Mouse (Mus musculus) cerebellum, adult 9-11 months (tissue): ENCODE data around the gene Tubb3.
A peak's percentile ranks its signal among the peaks of the same experiment; 100 is the strongest.
"Not testable (repeated sequence)": the region's sequence is repeated elsewhere in the genome, so short reads cannot be mapped to it uniquely, and the experiment has no call there.

ENCODE experiments used
- DNase-seq: peaks from one replicate; pipeline ENCODE4 v3.0.0; 2022

Tubb3 gene

DNA sequence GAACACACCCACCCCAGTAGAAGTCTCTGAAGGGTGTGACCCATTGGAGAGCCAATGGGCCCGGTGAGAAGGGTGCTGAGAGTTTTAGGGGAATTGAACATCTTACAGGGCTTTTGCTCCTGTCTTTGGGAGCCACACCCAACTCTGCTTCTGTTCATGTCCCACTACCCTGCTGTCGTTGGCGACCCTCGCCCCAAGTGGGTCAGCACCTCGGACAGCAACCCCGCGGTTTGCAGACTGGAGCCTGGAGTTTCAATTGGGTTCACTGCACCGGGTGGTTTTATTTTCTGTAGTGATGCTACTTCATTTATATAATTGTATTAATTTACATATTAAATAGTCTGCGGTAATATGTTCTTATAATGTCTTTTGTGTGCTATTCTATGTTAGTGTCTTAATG, 3.0 kb downstream of the Tubb3 start:
- no peak for DNase-seq

DNA sequence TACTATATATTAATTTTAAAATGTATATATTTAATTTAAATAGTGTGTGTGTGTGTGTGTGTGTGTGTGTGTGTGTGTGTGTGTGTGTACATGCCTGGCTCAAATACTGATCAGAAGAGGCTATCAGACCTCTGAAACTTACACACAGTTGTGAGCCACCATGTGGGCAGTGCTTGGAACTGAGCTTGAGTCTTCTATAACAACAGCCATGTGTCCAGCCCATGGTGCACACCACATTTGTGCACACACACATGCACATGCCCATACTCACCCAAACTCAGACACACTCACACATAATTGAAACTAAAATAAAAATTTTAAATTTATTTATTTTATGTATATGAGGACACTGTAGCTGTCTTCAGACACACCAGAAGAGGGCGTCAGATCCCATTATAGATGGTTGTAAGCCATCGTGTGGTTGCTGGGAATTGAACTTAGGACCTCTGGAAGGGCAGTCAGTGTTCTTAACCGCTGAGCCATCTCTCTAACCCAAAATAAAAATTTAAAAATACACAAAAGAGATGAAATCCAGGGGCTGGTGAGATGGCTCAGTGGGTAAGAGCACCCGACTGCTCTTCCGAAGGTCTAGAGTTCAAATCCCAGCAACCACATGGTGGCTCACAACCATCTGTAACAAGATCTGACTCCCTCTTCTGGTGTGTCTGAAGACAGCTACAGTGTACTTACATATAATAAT, 3.9 kb downstream of the Tubb3 start:
- not testable (repeated sequence) for DNase-seq

DNA sequence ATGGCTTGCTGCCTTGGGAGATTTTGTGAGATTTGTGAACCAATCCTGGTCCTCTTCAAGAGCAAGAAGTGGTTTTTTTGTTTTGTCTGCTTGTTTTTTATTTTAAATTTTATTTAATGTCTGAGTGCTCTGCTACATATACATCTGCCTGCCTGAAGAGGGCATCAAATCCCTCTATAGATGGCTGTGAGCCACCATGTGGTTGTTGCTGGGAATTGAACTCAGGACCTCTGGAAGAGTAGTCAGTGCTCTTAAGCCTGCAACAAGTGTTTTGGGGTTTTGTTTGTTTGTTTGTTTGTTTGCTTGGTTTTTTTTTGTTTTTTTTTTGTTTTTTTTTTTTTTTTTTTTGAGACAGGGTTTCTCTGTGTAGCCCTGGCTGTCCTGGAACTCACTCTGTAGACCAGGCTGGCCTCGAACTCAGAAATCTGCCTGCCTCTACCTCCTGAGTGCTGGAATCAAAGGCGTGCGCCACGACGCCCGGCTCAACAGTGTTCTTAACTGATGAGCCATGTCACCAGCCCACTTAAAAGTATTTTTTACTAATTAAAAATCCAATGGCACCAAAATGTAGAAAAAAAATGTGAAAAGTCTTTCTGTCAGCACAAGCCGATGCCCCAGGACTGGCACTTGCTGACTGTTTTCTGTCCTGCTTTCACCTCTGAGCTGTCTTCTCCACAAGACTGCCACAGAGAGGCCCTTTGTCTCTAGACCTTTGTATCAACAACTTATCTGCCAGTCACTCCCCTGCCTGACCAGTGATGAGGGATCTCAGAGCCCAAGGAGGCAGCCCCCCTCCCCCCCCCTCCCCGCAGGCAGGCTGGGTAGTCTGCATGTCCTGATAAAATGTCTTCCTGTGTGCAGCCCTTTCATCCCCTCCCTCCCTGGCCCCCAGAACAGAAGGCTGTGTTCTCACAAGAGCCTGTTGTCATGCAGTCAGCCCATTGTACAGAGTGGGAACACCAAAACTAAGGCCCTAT, 5.0 kb downstream of the Tubb3 start:
- DNase-seq, result no peak

DNA sequence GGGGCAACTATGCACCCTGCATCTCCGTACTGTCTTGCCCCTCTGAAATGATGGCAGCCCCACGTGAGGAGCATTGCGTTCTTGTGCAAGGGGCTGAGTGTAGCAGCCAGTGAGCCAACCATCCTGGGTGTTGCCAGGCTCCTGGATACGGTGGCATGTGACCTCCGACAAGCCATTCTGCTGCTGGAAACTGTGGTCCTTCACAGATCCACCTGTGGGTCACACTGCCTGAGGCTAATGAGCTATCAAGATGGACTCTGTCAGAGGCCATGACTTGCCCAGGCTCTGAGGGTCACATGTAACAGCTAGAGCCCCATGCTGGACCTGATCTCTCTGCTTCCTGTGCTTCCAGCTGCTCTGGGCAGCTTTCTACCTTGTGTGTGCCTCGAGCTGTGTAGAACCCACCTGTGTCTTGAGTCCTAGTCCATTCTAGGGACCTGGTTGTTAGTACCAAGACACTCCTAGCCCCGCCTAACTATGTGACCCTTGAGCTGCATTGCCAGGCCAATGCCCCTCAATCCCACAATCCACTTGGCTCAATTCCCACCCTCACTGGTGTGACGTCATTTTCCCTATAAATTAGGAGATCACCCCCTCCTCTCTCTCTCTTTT, 5.8 kb downstream of the Tubb3 start:
- no peak for DNase-seq

DNA sequence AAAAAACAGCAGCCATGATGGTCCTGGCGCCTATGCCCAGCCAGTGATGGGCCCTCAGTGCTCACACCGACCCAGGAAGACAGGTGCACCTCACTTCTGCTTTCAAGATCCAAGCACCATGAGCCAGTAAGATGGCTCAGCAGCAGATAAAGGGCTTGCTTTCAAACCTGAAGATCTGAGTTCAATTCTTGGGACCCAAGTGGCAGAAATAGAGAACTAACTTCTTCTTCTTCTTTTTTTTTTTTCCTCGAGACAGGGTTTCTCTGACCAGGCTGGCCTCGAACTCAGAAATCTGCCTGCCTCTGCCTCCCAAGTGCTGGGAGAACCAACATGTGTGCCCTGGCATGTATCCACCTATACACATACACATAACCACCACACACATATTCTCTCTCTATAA, 8.5 kb downstream of the Tubb3 start:
- DNase-seq, result no peak

DNA sequence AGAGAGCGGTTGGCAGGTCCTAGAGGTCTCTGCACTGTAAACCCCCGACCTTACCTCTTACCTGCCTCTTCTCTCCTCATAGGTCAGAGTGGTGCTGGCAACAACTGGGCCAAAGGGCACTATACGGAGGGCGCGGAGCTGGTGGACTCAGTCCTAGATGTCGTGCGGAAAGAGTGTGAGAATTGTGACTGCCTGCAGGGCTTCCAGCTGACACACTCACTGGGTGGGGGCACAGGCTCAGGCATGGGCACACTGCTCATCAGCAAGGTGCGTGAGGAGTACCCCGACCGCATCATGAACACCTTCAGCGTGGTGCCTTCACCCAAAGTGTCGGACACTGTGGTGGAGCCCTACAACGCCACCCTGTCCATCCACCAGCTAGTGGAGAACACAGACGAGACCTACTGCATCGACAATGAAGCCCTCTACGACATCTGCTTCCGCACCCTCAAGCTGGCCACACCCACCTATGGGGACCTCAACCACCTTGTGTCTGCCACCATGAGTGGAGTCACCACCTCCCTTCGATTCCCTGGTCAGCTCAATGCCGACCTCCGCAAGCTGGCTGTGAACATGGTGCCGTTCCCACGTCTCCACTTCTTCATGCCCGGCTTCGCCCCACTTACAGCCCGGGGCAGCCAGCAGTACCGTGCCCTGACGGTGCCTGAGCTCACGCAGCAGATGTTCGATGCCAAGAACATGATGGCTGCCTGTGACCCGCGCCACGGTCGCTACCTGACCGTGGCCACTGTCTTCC, 9.5 kb downstream of the Tubb3 start:
- no peak for DNase-seq

DNA sequence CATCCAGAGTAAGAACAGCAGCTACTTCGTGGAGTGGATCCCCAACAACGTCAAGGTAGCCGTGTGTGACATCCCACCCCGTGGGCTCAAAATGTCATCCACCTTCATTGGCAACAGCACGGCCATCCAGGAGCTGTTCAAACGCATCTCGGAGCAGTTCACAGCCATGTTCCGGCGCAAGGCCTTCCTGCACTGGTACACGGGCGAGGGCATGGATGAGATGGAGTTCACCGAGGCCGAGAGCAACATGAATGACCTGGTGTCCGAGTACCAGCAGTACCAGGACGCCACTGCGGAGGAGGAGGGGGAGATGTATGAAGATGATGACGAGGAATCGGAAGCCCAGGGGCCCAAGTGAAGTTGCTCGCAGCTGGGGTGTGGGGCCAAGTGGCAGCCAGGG, 10.1 kb downstream of the Tubb3 start:
- no peak for DNase-seq

DNA sequence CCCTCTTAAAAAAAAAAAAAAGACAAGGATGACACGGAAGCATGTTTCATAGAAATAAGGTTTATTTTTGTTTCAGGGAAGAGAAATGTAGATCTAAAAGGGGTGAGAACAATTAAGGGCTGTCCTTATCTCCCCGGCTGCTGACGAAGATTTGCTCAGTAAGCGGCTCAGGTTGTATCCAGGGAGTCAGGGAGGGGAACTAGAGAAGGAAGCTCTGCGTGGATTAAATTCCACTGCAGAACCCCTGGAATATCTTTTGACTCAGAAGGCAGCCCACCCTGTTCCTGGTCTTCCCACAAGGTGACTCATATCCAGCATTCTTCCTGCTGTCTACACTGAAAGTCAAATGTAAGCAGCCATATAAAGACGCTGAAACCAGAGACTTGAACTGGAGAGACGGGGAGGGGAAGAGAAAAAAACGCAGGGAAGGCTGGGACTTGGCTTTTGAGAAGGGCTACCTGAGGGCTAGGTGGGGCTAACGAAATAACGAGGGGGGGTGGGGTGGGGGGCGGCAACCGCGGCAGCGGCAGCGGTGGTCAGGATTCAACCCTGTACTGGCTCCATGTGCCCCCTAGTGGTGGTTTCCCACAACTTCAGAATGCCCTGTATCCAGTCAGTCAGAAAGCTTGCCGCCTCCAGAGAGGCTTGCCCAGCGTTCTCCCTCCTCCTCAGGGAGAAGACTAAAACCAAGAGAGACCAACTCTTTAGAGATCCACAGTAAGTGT, 11.0 kb downstream of the Tubb3 start:
- peak; percentile 80 for DNase-seq

DNA sequence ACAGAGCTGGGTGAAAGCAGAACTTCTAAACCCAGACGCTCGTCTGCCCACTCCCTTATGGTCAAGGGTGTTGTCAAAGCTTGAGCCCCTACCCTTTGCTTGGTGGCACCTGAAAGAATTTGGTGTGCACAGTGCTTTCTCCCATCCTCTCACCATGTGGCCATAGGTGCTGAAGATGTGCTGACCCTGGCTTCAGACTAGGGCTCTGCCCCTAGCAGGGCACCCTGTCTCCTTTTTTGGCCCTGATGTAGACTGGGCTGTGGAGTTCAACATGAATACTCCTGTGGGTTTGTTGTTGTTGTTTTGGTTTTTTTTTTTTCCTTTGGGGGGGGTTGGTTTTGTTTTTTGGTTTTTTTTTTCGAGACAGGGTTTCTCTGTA, 11.5 kb downstream of the Tubb3 start:
- no peak for DNase-seq

DNA sequence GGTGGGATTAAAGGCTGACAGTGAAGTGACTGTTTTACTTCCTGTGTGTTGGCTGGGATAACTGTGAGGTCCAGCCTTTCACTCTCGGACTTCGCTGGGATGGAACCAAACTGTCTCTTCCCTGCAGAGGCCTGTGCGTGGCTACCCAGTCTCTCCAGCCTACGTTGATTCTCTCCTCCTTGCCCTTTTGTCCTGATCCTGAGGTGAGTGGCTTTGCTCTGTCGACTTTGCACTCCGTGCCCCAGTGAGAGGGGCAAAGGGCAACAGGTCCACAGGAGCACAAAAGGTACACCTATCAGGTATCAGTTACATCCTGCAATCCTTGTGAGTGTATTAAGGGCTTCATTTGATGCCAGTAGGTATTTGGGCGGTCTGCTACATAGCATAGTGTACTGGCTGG, 12.2 kb downstream of the Tubb3 start, which contains the start of gene Def8:
Gene Def8 (plus strand): TSS at position 87 of the 400 bp plus-strand sequence.
- no peak for DNase-seq

DNA sequence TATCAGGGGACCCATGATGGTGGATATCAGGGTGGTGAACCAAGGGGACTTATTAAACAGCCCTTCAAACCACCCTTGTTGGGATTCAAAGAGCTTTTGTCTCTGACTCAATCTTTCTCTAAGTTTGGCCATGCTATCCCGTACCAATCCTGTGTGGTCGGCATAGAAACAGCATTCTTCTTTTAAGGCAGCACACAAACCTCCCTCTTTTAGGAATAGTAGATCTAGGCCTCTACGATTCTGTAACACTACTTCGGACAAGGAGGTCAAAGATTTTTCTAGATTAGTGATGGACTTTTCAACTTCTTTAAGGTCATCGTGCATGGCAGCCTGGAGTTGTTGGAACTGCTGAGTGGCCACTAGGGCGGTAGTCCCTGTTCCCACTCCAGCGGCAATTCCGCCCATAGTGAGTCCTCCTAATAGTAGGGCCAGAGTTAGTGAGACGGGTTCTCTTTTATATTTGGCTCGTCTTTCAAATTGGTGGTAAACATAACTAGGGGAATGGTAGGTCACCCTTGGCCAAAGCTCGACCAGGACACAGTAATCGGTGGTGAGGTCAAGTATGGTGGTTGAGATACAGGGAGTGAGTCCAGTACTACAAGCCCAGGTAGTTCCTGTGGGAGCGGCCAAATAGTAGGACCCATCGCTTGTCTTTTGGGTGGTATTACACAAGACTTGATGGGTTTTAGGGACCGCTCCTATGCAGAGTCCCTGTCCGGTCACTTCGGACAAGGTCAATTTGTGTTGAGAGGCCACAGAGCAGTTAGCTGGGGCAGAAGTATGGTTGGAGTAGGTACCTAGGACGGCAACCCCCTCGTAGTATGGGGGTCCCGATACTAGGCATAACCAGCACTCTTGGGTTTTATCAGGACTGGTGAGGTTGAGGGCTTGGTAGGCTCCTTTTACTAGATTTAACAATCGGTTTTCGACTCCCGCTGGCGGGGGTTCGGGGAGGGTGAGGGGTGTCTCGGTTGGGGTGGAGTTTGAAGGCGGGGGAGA, 15.6 kb downstream of the Tubb3 start:
- DNase-seq, result no peak

DNA sequence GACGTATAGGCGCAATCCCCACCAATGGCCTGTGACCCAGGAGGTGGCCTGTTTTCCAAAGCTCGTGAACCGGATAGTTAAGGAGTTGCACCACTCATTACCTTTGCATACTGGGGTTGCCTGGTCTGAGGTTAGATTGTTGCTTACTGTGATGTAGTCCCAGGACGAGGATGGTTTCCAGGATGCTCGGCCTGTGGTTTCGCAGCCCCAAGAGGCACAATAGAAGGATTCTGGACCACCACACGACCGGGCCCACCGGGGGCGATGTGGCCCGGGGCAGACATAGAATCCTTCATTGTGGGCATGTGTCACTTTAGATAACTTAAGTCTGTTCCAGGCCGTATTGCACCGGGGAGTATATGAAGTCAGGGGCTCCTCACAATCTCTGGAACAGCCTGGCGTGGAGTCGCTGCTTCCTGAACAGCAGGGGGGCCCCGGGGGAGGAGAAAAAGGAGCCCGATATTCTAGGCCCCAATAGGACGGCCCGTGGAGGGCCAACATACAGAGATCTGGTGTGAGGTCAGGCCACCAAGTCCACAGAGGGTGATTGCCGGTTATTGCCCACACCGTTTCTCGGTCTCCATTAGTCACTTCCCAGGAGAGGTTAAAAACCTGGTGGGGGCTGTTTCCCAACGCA, 16.5 kb downstream of the Tubb3 start:
- DNase-seq, result peak; percentile 29

DNA sequence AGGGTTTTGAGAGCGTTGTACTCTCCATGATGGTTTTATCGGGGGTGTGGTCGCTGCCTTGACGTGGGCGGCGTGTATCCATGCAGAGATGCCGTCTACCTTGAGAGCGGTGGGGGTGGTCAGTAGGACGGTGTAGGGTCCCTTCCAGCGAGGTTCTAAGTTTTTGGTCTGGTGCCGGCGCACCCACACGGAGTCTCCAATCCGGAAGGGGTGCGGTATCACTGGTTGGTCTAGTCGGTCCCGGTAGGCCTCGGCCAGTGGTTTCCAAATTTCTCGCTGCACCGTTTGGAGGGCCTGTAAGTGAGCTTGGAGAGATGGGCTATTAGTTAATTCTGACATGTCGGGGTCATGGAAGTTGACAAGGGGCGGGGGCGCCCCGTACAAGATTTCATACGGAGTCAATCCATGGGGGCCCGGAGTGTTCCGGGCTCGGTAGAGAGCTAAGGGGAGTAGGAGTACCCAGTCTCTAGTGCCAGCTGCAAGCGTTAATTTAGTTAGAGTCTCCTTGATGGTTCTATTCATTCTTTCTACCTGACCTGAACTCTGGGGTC, 17.2 kb downstream of the Tubb3 start:
- DNase-seq, result peak; percentile 30

DNA sequence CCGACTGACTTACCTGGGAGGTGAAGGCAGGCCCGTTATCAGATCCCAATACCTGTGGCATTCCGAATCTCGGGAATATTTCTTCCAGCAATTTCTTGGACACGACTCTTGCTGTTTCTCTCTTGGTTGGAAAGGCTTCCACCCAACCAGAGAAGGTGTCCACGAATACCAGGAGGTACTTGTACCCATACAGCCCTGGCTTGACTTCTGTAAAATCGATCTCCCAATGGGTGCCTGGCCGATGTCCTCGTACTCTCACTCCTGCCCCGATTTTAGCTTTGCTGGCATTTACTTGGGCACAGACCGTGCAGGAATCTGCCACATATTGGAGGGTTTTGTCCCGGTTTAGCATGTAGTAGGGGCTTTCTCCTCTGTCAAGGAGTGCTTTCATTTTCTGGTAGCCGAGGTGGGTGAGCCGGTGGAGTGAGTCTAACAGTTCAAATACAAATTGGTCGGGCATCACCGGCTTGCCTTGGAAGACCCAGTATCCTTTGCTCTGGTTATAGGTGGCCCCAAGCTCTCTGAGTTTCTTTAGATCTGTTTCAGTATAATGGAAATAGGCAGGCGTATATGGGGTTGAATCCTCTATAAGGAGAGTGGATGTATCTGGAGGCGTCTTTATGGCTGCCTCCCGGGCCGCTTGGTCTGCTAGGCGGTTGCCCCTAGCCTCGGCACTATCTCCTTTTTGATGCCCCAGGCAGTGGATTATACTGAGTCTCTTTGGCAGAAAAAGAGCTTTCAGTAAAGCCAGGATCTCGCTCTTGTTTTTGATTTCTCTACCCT, 17.9 kb downstream of the Tubb3 start:
- DNase-seq, result no peak

DNA sequence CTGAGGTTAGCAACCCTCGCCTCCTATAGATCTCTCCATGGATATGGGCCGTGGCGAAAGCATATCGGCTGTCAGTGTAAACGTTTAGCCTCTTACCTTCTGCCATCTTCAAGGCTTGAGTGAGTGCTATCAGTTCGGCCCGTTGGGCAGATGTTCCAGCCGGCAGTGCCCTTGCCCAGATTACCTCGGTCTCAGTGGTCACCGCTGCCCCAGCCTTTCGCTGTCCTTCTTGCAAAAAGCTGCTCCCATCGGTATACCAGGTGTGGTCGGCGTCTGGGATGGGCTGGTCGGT, 18.4 kb downstream of the Tubb3 start:
- not testable (repeated sequence) for DNase-seq

DNA sequence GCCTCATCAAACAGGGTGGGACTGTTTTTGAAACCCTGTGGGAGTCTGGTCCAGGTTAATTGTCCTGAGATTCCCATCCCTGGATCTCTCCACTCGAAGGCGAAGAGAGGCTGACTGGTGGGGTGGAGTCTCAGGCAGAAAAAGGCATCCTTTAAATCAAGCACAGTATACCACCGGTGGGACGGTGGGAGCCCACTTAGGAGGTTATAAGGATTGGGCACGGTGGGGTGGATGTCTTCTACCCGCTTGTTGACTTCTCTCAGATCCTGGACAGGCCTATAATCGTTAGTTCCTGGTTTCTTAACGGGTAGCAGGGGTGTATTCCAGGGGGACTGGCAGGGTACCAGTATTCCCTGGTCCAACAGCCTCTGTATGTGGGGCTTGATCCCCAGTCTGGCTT, 19.7 kb downstream of the Tubb3 start:
- not testable (repeated sequence) for DNase-seq

DNA sequence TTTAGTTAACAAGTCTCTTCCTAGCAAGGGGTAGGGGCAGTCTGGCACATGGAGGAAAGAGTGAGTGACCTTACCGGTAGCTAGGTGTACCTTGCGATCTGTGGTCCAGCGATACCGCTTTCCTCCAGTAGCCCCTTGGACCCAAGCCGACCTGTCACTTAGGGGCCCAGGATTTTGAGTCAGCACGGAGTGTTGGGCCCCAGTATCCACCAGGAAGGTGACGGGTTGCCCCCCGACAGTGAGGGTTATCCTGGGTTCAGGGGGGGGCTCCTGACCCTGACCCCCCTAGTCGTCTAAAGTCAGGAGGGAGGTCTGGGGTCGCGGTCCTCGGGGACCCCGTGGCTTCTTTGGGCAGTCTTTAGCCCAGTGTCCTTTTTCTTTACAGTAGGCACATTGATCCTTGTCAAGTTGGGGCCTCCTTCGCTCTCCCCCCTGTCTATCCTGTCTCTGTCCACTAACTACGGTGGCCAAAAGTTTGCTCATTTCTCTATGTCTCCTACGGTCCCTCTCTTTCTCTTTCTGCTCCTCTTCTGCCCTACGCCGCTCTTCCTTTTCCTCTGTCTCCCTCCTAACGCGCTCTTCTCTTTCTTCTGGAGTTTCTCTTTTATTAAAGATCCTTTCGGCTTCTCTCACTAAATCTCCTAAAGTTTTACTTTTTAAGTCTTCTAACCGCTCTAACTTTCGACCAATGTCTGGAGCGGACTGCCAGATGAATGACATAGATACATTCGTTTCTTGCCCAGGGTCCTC, 20.6 kb downstream of the Tubb3 start:
- peak; percentile 14 for DNase-seq

DNA sequence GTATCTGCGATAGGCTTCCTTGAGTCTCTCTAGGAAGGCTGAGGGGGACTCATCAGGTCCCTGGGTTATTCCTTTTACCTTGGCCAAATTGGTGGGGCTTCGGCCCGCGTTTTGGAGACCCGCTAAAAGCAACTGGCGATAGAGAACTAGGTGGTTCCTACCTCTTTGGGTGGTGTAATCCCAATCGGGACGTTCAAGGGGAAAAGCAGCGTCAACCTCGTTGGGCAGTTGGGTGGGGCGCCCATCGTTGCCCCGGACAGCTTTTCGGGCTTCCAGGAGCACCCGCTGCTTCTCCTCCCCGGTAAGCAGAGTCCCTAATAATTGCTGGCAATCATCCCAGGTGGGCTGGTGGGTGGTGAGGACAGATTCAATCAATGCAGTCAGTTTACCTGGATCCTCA, 21.2 kb downstream of the Tubb3 start:
- peak; percentile 26 for DNase-seq
